ENCODE assay signal across 20 mouse cellular contexts in the genomic region with DNA sequence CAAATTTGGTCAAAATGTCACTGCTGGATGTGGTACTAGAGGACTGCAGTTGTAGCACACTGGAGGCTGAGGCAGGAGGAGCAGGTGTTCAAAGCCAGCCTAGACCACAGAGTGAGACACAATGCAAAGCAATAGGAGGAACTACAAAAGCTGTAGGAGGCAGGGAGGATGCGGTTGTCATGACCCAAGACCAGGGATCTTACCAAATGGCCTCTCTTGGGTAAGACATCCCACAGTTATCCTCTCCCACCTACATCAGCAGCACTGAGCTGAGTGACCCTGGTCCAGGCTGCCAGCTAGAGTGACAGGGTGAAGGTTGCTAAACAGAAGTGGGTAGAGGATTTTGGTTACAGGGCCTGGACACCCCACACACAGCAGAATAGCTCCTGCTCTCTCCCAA.
A peak's percentile ranks its signal among the peaks of the same experiment; 100 is the strongest.
DNase-seq lines count a peak whose midpoint lies in the region; ATAC-seq and TF ChIP-seq lines count a peak whose summit lies in the region.
"Had no signal": no experiment of that assay in that cellular context is flagged by ENCODE, and none has a peak within 500 bp of the region (broad histone marks: within the 10 kb centered on the region; RNA-seq: fewer than 3 reads in every experiment).

No protein-coding gene starts in this region.

- no peak for TF ChIP-seq CTCF in lung, adult 2 months (IDR thresholded peaks at IDR 0.05; ENCODE audit: insufficient read depth, low read length)

- 71% methylated on average over 1 of the region's 1 CpGs for WGBS in lung, adult 2 months

- peak; percentile 45 for DNase-seq in lung, postnatal 36 days
- no peak for DNase-seq in lung, adult 2 months
- DNase-seq in gastrocnemius, postnatal 10 days = no peak
- DNase-seq in cerebellum, postnatal 36 days = no peak
- DNase-seq: adrenal gland, adult 8-10 months; adrenal gland, postnatal 36 days; cerebellum, adult 11 months; cerebellum, adult 9-10 months; cerebellum, postnatal 25 days; gastrocnemius, adult 2 months; heart, adult 2 months; heart, postnatal 14 days had no signal

- no peak for TF ChIP-seq POLR2A in lung, adult 2 months (IDR thresholded peaks at IDR 0.05; ENCODE audit: borderline replicate concordance, extremely low read depth, low read depth, low read length)

- no peak overlapping the region for H3K4me3 ChIP-seq in lung, adult 2 months (replicated peaks; ENCODE audit: extremely low read depth, low read depth, low read length)
- H3K4me3 ChIP-seq: embryonic facial prominence, embryonic 10.5 days; forebrain, embryonic 10.5 days; gastrocnemius, adult 2 months; heart, adult 2 months; heart, embryonic 15.5 days had no signal

- ATAC-seq in common myeloid progenitor, adult 5-6 weeks (replicated peaks; ENCODE audit: low read depth, poor library complexity, severe bottlenecking) = peak; percentile 54; the same call in 1 of the 2 replicates
- peak; percentile 97 for ATAC-seq in megakaryocyte, adult 5-6 weeks (ENCODE audit: poor library complexity, severe bottlenecking)
- ATAC-seq: forebrain, embryonic 14.5 days; hindbrain, embryonic 16.5 days; inflammation-experienced regulatory T-cells, adult 6 months had no signal

- no peaks in the 10 kb centered on the region for H3K4me1 ChIP-seq in lung, adult 2 months (ENCODE audit: control insufficient read depth, insufficient read depth, low read length)
- H3K4me1 ChIP-seq: forebrain, embryonic 10.5 days had no signal
